Mouse (Mus musculus): ENCODE measurements around the gene Spa17.
A peak's percentile ranks its signal among the peaks of the same experiment; 100 is the strongest.

Gene Spa17

GRCm38 (mm10) chr9:37613182-37613910, at the start of gene Spa17:
TSS of gene Spa17 (minus strand) at chr9:37613722.
- peak; percentile 88 to 90 for DNase-seq

- DNase-seq: no peak
These were observed 49.7 kb upstream of the Spa17 start for GRCm38 (mm10) chr9:37663210-37663609.

GRCm38 (mm10) chr9:37659413-37659812, 45.9 kb upstream of the Spa17 start:
- no peak for DNase-seq

- DNase-seq: peak; percentile 85 to 87
These were observed 43.5 kb upstream of the Spa17 start, which contains the start of gene Tbrg1 for GRCm38 (mm10) chr9:37656931-37657481. TSS of gene Tbrg1 (minus strand) at chr9:37657312.

- DNase-seq: no peak
These were observed 42.9 kb upstream of the Spa17 start for GRCm38 (mm10) chr9:37656439-37656881.

GRCm38 (mm10) chr9:37655961-37656360, 42.4 kb upstream of the Spa17 start:
- DNase-seq: no peak

- no peak for DNase-seq
These were observed 40.3 kb upstream of the Spa17 start for GRCm38 (mm10) chr9:37653836-37654235.

- DNase-seq: no peak
These were observed 37.1 kb upstream of the Spa17 start for GRCm38 (mm10) chr9:37650639-37651038.

- DNase-seq: no peak
These were observed 32.7 kb upstream of the Spa17 start for GRCm38 (mm10) chr9:37646246-37646645.

- no peak for DNase-seq
These were observed 25.2 kb upstream of the Spa17 start for GRCm38 (mm10) chr9:37638721-37639120.

GRCm38 (mm10) chr9:37636800-37637542, 23.4 kb upstream of the Spa17 start:
- DNase-seq: no peak

- DNase-seq: peak in 1 of 2 experiments; percentile 38
These were observed 22.8 kb upstream of the Spa17 start for GRCm38 (mm10) chr9:37636335-37636734.

GRCm38 (mm10) chr9:37634269-37634668, 20.7 kb upstream of the Spa17 start:
- no peak for DNase-seq

GRCm38 (mm10) chr9:37632305-37632704, 18.8 kb upstream of the Spa17 start:
- no peak for DNase-seq

GRCm38 (mm10) chr9:37629941-37630340, 16.4 kb upstream of the Spa17 start:
- no peak for DNase-seq

GRCm38 (mm10) chr9:37628581-37628980, 15.1 kb upstream of the Spa17 start:
- no peak for DNase-seq

- DNase-seq: no peak
These were observed 13.7 kb upstream of the Spa17 start for GRCm38 (mm10) chr9:37627263-37627662.

- peak; percentile 27 to 30 for DNase-seq
These were observed 12.6 kb upstream of the Spa17 start for GRCm38 (mm10) chr9:37626103-37626567.

GRCm38 (mm10) chr9:37625641-37626040, 12.1 kb upstream of the Spa17 start:
- DNase-seq: peak in 1 of 2 experiments; percentile 12

- no peak for DNase-seq
These were observed 11.6 kb upstream of the Spa17 start for GRCm38 (mm10) chr9:37625129-37625528.

GRCm38 (mm10) chr9:37624502-37624901, 11.0 kb upstream of the Spa17 start:
- no peak for DNase-seq

- DNase-seq: no peak
These were observed 10.5 kb upstream of the Spa17 start for GRCm38 (mm10) chr9:37623981-37624380.

- DNase-seq: no peak
These were observed 7.8 kb upstream of the Spa17 start for GRCm38 (mm10) chr9:37621290-37621689.

GRCm38 (mm10) chr9:37616770-37617169, 3.2 kb upstream of the Spa17 start:
- peak; percentile 29 to 43 for DNase-seq
